Mouse (Mus musculus) forebrain, postnatal 0 days (tissue): ENCODE results near the gene Prrt2. TPM values are rescaled to one million over a fixed set of nuclear protein-coding genes. Genes with fewer than 3 reads are reported as not detected.
A peak's percentile ranks its signal among the peaks of the same experiment; 100 is the strongest.

ENCODE experiments used
- ATAC-seq: fragments of 200-750 bp; cut with Nextera tagmentation; 2 replicates; pipeline ENCODE4 v1.8.0; 2017; ENCODE audit warnings: mild to moderate bottlenecking, moderate library complexity
- DNase-seq: peaks from one replicate; pipeline ENCODE4 v3.0.0-alpha.2; 2015
- H3K27ac ChIP-seq: fragments of 300-500 bp; sonication (generic); 2 replicates; pipeline ENCODE4 v1.5.1; 2014; ENCODE audit warnings: low read depth, mild to moderate bottlenecking, antibody characterized with exemption, low read length, moderate library complexity, mixed read lengths
- H3K27me3 ChIP-seq: fragments of 300-500 bp; sonication (generic); 2 replicates; pipeline ENCODE4 v1.6.1; 2014; ENCODE audit warnings: mild to moderate bottlenecking, low read length, mixed read lengths; ENCODE audit not compliant: insufficient read depth
- H3K36me3 ChIP-seq: fragments of 300-500 bp; sonication (generic); 2 replicates; pipeline ENCODE4 v1.6.1; 2014; ENCODE audit warnings: mild to moderate bottlenecking, moderate library complexity; ENCODE audit not compliant: insufficient read depth
- H3K4me1 ChIP-seq: fragments of 300-500 bp; sonication (generic); 2 replicates; pipeline ENCODE4 v1.6.1; 2014; ENCODE audit warnings: antibody characterized with exemption; ENCODE audit not compliant: insufficient read depth
- H3K4me2 ChIP-seq: fragments of 300-500 bp; sonication (generic); 2 replicates; pipeline ENCODE4 v1.6.1; 2014; ENCODE audit warnings: low read depth, mild to moderate bottlenecking, moderate library complexity
- H3K4me3 ChIP-seq: fragments of 300-500 bp; sonication (generic); 2 replicates; pipeline ENCODE4 v1.5.1; 2014; ENCODE audit warnings: low read depth, low read length, mixed read lengths
- H3K9ac ChIP-seq: fragments of 300-500 bp; sonication (generic); 2 replicates; pipeline ENCODE4 v1.6.1; 2014; ENCODE audit warnings: mild to moderate bottlenecking
- H3K9me3 ChIP-seq: fragments of 300-500 bp; sonication (generic); 2 replicates; pipeline ENCODE4 v1.6.1; 2016; ENCODE audit warnings: low read length
- CTCF ChIP-seq: sonication (generic); IDR thresholded peaks from 2 replicates; pipeline ENCODE4 v1.5.1; 2016; ENCODE audit warnings: antibody characterized with exemption, control low read depth, low read depth
- WGBS: fragments of 180-500 bp; shearing (Covaris S2); extraction: QIAGEN DNeasy Blood & Tissue Kit; methylation state at CpG from one replicate; pipeline ENCODE4 v1.1.7; 2014; 5-methylcytosine and 5-hydroxymethylcytosine counted together
- polyA plus RNA-seq: library from polyadenylated mRNA; unstranded; fragments of >200 nt; fragmentation: Nextera tagmentation; extraction: Ambion mirVana; gene quantifications from 2 replicates; pipeline ENCODE4 v1.2.1, GENCODE M21; 2015
- total RNA-seq: library from RNA; depleted of rRNA; stranded (reverse); fragments of >200 nt; gene quantifications from 2 replicates; pipeline ENCODE4 v1.2.3, GENCODE M21; 2014

Prrt2 gene
- total and polyA plus RNA-seq, 2 experiments from 2014 or later = 77.8 to 84.1 TPM

DNA sequence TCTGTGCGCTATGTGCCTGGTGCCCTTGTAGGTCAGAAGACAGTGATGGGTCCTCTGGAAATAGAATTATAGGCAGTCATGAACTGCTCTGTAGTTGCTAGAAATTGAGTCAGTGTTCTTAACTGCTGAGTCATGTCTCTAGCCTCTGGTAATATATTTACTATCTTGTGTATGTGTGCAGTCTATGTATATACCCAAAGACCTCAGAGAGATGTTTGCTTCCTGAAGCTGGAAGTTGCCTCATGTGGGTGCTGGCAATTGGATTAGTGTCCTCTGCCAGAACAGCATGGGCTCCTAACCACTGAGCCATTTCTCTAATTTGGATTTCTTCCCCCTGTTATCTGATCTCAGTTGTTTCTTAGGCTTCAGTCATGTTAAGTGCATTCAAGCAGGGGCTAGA, 9.2 kb upstream of the Prrt2 start:
- no peaks in the 10 kb centered on the region for H3K27me3 ChIP-seq
- no peak overlapping the region for H3K4me3 ChIP-seq
- H3K27ac ChIP-seq = no peak overlapping the region
- H3K36me3 ChIP-seq = no peaks in the 10 kb centered on the region
- ATAC-seq (no peak), DNase-seq (no peak)
- no peak overlapping the region for H3K9ac ChIP-seq
- 0 out of 2 replicates have a peak, but pooled peaks cover 6% of the 10 kb centered on the region for H3K4me1 ChIP-seq
- no peak for TF ChIP-seq CTCF
- WGBS = 98% methylated on average over 1 of the region's 1 CpGs
- H3K9me3 ChIP-seq = no peaks in the 10 kb centered on the region
- no peak overlapping the region for H3K4me2 ChIP-seq

DNA sequence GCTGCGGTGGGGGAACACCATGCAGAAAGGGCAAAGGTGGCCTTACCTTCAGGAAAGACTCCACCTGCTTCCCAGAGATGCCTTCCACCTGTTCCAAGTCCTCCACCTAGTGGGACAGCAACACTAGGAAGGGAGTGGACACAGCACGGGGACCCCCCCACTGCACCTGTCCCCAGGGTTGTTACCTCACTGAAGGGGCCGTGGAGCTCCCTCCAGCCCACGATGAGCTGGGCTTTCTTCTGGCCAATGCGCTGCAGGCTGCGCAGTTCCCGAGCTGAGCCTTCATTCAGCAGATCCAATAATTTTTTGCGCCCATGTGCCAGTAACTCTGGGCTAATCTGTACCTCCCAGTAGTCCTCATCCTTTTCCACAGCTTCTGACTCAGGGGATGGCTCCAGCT, 6.9 kb upstream of the Prrt2 start:
- H3K27ac ChIP-seq = peak overlapping the region; percentile 99
- H3K9ac ChIP-seq = peak overlapping the region; percentile 52
- H3K9me3 ChIP-seq = no peaks in the 10 kb centered on the region
- H3K27me3 ChIP-seq = no peaks in the 10 kb centered on the region
- WGBS = 43% methylated on average over 8 of the region's 8 CpGs
- peak overlapping the region; percentile 97 for H3K4me3 ChIP-seq
- TF ChIP-seq CTCF = no peak
- H3K4me1 ChIP-seq = peaks cover 22% of the 10 kb centered on the region
- no peak for ATAC-seq
- DNase-seq = peak; percentile 15
- H3K36me3 ChIP-seq = peaks cover 8% of the 10 kb centered on the region
- H3K4me2 ChIP-seq = peak overlapping the region; percentile 87

DNA sequence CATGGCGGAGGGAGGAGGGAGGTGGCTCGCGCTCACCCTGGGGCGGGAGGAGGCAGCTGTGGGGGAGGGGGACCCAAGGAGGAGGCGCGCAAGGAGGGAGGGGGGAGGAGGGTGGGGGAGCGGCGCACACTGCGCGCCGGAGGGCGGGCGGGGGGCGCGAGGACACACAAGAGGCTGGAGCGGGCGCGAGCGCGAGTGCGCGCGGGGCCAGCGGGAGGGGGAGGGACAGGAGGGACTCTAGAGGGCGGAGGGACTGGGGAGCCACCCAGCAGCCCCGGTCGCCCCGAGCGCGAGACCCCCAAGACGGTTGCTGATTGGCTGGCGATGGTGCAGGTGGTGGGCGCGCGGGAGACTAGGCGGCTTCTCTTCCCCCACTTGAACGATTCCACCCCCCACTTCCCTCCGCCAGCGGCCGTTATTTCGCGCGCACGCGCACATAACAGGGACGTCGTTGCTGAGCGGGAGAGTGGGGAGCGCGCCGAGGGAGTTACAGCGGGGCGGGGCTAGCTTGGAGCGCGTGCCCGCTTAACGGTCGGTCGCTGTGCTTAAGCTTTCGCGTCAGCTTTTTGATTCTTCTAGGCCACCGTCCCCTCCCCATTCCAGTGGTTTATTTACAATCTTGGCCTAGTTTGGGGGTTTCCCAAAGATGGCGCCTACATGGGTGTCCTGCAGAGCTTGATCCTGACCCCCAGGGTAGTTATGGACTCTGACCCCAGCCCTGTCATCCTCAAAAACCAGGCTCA, 6.1 kb upstream of the Prrt2 start, which contains the start of gene Maz:
Maz (minus strand) TSS at position 54 of the 743 bp plus-strand sequence.
- Histone ChIP-seq H3K4me1 (peaks cover 22% of the 10 kb centered on the region), H3K36me3 (peaks cover 15% of the 10 kb centered on the region), H3K9ac (peak within 1 kb of the TSS; percentile 98), H3K27me3 (no peaks in the 10 kb centered on the region), H3K27ac (peak within 1 kb of the TSS; percentile 99), H3K4me3 (peak within 1 kb of the TSS; percentile 97), H3K9me3 (no peaks in the 10 kb centered on the region), H3K4me2 (peak within 1 kb of the TSS; percentile 87)
- TF ChIP-seq CTCF = no peak
- WGBS = under 1% methylated on average over 36 of the region's 63 CpGs
- ATAC-seq (peak; percentile 94), DNase-seq (peak; percentile 100)

DNA sequence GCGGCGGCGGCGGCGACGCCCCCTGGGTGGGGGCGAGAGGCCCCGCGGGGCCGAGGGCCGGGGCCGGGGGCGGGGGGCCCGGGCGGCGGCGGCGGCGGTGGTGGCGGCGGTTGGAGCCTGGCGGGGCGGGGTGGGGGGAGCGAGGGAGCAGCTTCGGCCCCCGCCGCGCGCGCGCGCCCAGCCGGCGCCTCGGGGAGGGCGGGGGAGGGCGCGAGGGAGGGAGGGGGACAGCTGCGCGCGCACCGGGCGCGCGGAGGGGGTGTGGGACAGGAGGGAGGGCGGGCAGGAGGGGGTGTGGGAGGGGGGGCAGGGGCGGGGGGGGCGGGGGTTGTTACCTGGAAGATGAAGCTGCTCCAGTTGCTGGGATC, 5.6 kb upstream of the Prrt2 start:
- ATAC-seq = peak; percentile 1; the same call in 1 of the 2 replicates
- peak overlapping the region; percentile 98 for H3K9ac ChIP-seq
- H3K27me3 ChIP-seq = no peaks in the 10 kb centered on the region
- no peak for TF ChIP-seq CTCF
- peaks cover 17% of the 10 kb centered on the region for H3K36me3 ChIP-seq
- WGBS = 20% methylated on average over 1 of the region's 48 CpGs
- H3K27ac ChIP-seq = peak overlapping the region; percentile 99
- peak overlapping the region; percentile 87 for H3K4me2 ChIP-seq
- H3K4me1 ChIP-seq = peaks cover 24% of the 10 kb centered on the region
- H3K9me3 ChIP-seq = no peaks in the 10 kb centered on the region
- DNase-seq = peak; percentile 92
- peak overlapping the region; percentile 97 for H3K4me3 ChIP-seq

DNA sequence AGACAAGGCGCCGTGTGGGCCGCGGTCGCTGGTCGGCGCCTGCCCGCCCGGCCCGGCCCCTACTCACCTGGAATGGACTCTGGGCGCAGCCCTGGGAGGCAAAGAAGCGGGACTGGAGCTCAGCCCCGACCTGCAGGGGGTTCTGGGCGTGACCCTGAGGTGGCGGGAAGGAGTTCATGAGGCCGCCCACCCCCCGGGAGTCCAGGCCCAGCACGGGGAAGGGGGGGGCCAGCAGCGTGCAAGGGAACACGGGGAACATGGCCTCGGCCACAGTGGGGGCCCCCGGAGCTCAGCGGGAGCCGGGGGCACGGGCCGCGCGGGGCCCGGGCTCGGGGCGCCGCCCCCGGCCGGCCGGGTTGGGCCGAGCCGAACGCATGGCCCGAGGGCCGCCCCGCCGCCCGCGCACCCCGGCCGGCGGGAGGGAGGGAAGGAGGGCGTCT, 5.2 kb upstream of the Prrt2 start:
- Histone ChIP-seq H3K4me3 (peak overlapping the region; percentile 97), H3K9me3 (no peaks in the 10 kb centered on the region), H3K27ac (peak overlapping the region; percentile 99), H3K4me2 (peak overlapping the region; percentile 87), H3K9ac (peak overlapping the region; percentile 98), H3K36me3 (peaks cover 17% of the 10 kb centered on the region), H3K27me3 (no peaks in the 10 kb centered on the region), H3K4me1 (peaks cover 28% of the 10 kb centered on the region)
- TF ChIP-seq CTCF = no peak
- 9% methylated on average over 9 of the region's 48 CpGs for WGBS
- DNase-seq (peak; percentile 58), ATAC-seq (peak; percentile 1; the same call in 1 of the 2 replicates)

DNA sequence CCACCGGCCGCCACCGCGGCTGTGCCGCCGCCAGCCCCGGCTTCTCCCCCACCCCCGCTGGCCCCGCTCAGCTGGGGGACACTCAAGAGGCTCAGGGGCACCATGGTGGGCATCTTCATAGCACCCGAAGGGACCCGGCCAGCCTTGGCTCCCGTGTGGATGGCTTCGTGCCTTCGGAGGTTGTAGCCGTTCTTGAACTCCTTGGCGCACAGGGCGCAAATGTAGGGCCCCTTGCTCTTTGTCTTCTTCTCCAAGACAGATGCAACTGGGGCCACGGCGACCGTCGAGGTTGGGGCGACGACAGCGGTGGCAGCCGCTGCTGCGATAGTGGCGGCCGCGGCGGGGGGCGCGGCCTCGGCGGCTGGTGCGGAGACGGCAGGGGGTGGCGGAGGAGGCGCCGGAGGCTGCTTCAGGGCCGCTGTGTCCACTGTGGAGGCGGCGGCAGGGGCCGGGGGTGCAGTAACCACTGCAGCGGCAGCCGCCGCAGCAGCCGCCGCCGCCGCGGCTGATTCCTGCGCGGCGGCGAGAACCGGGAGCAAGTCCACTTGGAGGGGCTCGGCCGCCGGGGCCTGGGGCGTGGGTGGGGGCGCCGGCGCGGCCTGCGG, 4.6 kb upstream of the Prrt2 start:
- no peaks in the 10 kb centered on the region for H3K9me3 ChIP-seq
- H3K4me3 ChIP-seq = peak overlapping the region; percentile 97
- peak overlapping the region; percentile 98 for H3K9ac ChIP-seq
- peaks cover 28% of the 10 kb centered on the region for H3K4me1 ChIP-seq
- ATAC-seq (no peak), DNase-seq (no peak)
- no peak for TF ChIP-seq CTCF
- peaks cover 17% of the 10 kb centered on the region for H3K36me3 ChIP-seq
- peak overlapping the region; percentile 87 for H3K4me2 ChIP-seq
- H3K27ac ChIP-seq = peak overlapping the region; percentile 99
- WGBS = 2% methylated on average over 56 of the region's 65 CpGs
- H3K27me3 ChIP-seq = no peaks in the 10 kb centered on the region
